Mouse (Mus musculus) liver, adult (tissue): Measurements from ENCODE around the gene Cldn22.

ENCODE experiments used
- GATA4 ChIP-seq: IDR thresholded peaks from 2 replicates; pipeline ENCODE4 v1.6.1; 2014; ENCODE audit warnings: mild to moderate bottlenecking, low read length; ENCODE audit not compliant: insufficient replicate concordance

The Cldn22 gene

DNA sequence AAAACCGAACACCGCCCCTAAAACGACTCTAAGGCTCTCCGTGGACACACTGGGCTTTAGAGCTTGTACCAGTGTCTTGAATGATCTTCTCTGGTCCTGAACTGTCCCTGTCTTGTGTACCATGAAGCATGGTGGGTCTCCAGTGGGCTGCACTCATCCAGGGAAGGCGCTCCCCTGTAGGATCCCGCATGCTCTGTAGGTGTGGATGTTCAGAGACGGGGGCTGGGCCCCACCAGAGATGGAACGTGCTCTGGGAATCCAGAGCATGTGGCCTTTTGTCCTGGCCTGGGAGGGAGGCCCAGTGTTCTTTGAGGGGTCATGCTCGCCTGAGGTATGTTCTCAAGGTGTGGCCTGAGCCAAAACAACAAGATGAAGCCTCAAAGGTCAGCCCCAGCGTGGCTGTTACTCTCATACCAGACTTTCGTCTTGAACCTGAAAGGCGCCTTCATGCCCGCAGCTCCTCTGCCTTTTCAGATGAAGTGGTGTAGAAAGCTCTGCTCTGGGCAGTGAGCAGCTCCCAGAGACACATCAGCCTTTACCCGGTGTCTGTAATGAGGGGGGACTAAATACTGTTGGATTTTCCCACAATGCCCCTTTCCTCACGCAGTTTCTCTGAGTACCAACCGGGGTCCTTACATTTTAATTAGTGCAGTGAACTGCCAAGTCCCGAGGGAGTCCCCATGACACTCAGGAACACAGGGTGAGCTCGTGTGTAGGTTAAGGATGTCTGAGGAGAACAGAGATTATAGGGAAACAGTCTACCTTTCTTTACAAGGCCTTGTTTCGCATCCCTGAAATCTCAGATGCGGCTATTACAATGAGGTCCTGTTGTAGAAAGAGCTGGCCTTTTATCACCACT is 3.1 kb upstream of the Cldn22 start:
- no peak for TF ChIP-seq GATA4

- TF ChIP-seq GATA4 = no peak
Observed at GRCm38 (mm10) chr8:47821843-47822242, 2.4 kb upstream of the Cldn22 start, which contains the start of gene Cldn24. TSS of gene Cldn24 (plus strand) at chr8:47822143.

DNA sequence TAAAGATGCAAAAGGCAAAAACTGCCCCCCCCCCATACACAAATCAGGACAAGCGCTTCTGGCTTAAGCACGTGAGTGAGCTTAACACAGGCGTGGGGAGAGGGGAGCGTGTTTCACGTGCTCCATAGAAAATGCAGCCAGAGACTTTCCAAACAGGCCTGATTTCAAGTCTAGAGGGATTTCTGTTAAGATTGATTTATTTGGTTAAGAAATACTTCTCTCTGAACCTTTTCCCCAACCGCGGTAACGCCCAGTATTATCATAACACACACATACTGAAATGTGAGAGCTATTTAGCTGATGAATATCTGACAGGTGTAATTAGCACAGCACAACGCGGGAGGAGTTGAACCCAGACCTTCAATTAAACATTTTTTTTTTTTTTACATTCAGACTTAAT is 505 bp upstream of the Cldn22 start:
- TF ChIP-seq GATA4 = no peak

GRCm38 (mm10) chr8:47825596-47825995 is 1.3 kb downstream of the Cldn22 start:
- no peak for TF ChIP-seq GATA4

GRCm38 (mm10) chr8:47826911-47827310 is 2.6 kb downstream of the Cldn22 start:
- no peak for TF ChIP-seq GATA4

GRCm38 (mm10) chr8:47832616-47833015 is 8.3 kb downstream of the Cldn22 start:
- no peak for TF ChIP-seq GATA4

GRCm38 (mm10) chr8:47833944-47834343 is 9.7 kb downstream of the Cldn22 start:
- TF ChIP-seq GATA4 = no peak

GRCm38 (mm10) chr8:47843063-47843462 is 18.8 kb downstream of the Cldn22 start:
- no peak for TF ChIP-seq GATA4

DNA sequence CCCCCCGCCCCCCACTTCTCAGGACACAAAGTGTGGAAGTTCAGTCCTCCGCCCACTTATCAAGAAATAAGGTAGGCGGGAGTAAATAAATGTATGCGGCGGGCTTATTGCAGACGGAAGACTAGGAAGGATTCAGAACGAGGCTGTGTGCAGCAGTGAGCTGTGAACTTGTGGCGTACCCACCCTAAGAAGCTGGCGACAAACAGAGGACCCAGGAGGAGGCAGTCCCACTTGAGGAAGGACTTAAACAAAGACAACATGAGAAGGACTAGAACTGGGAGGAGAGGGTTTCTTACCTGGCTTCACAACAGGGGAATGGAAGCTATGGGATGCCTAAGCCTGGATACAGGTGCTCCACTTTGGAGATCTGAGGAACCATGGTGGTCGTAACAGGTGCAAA is 19.4 kb downstream of the Cldn22 start:
- TF ChIP-seq GATA4 = no peak

GRCm38 (mm10) chr8:47845956-47846355 is 21.7 kb downstream of the Cldn22 start:
- TF ChIP-seq GATA4 = no peak

DNA sequence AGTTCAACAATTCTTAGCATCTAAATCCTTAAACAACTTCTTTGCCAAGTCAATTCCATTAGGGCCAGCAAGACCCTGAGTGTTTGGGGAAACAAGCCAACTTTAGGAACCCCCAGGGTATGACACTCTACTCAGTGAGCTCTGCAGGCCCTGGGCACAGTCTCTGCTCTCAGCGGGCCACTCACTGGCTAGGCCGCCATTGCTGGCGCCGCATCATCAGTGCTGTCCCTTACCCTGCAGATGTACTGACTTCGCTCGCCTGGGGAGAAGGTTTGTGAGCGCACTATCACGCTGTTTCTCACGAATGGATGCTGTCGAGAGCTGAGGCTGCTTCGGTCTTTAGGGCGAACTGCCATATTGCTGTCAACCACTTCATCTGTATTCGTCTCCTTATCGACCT is 22.9 kb downstream of the Cldn22 start:
- TF ChIP-seq GATA4 = no peak

- no peak for TF ChIP-seq GATA4
Observed at GRCm38 (mm10) chr8:47847931-47848330, 23.6 kb downstream of the Cldn22 start.

DNA sequence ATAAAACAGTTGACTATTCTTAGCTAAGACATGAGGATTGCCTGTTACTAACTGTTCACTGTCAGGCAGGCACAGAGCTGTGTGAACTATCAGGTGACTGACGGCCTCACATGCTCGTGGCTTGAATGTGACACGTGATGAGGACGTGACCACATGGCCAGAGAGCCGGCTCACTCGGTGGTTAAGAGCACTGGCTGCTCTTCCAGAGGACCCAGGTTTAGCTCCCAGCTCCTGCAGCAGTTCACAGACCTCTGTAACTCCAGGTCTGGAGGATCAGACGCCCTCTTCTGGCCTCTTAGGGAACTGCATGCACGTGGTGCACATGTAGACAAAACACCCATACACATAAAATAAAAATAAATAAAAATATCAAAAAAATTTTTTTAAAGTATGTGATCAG is 25.6 kb downstream of the Cldn22 start:
- TF ChIP-seq GATA4 = no peak

DNA sequence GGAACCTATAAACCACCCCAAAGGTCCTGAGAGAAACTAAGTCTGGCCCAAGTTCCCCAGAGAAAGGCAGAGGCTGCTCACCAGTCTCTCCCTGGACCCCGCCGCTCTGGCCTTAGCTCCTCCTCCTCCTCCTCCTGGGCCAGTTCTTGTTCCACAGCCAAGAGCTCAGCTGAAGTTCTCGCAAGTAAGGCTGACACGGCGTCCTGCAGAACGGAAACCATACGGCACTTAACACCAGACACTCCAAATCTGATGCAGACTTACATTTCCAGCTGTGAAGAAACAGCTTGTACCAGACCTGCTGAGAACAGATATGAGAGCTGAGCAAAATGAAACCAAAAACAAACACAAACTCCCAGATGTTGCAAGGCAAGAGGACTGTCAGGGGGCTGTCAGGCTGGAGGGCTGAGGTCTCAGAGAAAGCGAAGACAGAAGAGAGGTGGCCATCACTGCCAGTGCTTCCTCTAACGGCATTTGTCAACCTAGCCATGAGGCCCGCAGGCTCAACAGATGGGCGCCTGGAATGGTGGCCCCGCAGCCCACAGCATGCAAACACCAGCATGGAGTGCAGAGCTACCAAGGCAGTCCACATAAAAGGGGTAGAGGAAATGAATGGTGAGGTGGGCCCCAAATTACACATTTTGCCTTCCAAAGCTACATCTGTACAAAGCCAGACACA is 27.7 kb downstream of the Cldn22 start:
- no peak for TF ChIP-seq GATA4

GRCm38 (mm10) chr8:47852737-47853136 is 28.5 kb downstream of the Cldn22 start:
- TF ChIP-seq GATA4 = no peak

GRCm38 (mm10) chr8:47853356-47853755 is 29.1 kb downstream of the Cldn22 start:
- TF ChIP-seq GATA4 = no peak
